Mouse (Mus musculus) MEL (cell line): ENCODE measurements around the gene Tmem132b. TPM values are rescaled to one million over a fixed set of nuclear protein-coding genes. Genes with fewer than 3 reads are reported as not detected.
A peak's percentile ranks its signal among the peaks of the same experiment; 100 is the strongest.

Experiments
- DNase-seq: peaks from one replicate; pipeline ENCODE4 v3.0.0; 2011; ENCODE audit warnings: low read depth, low spot score
- H3K27ac ChIP-seq: 2 replicates; pipeline ENCODE4 v1.5.1; 2012; ENCODE audit warnings: low read depth, mild to moderate bottlenecking, control low read depth, low read length, moderate library complexity; ENCODE audit not compliant: control insufficient read depth
- H3K27me3 ChIP-seq, 2 experiments: fragments of 150-350 bp in 1 of 2; sonication (generic) in 1 of 2; 2 replicates each; pipeline ENCODE4 v1.6.1; 2012; ENCODE audit warnings: low read length in 2 of 2, mild to moderate bottlenecking in 2 of 2, improper control_type of control experiment in 1 of 2, moderate library complexity in 1 of 2; ENCODE audit not compliant: insufficient read depth in 2 of 2, control insufficient read depth in 1 of 2
- H3K36me3 ChIP-seq, 2 experiments: 2 replicates each; pipeline ENCODE4 v1.6.1; 2012 to 2014; ENCODE audit warnings: low read length in 2 of 2, improper control_type of control experiment in 1 of 2, inconsistent platforms in 1 of 2, mild to moderate bottlenecking in 1 of 2; ENCODE audit not compliant: insufficient read depth in 2 of 2, control insufficient read depth in 1 of 2
- H3K4me1 ChIP-seq, 2 experiments: fragments of 150-350 bp in 1 of 2; sonication (generic) in 1 of 2; 2 replicates each; pipeline ENCODE4 v1.6.1; 2012; ENCODE audit warnings: low read length in 2 of 2, improper control_type of control experiment in 1 of 2, mild to moderate bottlenecking in 1 of 2; ENCODE audit not compliant: insufficient read depth in 2 of 2, control insufficient read depth in 1 of 2
- H3K4me3 ChIP-seq, 2 experiments: fragments of 150-350 bp in 1 of 2; sonication (generic) in 1 of 2; 2 replicates each; pipeline ENCODE4 v1.5.1; 2012; ENCODE audit warnings: low read depth in 2 of 2, low read length in 2 of 2, mild to moderate bottlenecking in 2 of 2, moderate library complexity in 2 of 2, control low read depth in 1 of 2, improper control_type of control experiment in 1 of 2; ENCODE audit not compliant: control insufficient read depth in 1 of 2, insufficient read depth in 1 of 2
- H3K79me2 ChIP-seq: 2 replicates; pipeline ENCODE4 v1.6.1; 2012; ENCODE audit warnings: mild to moderate bottlenecking, low read length, moderate library complexity; ENCODE audit not compliant: control insufficient read depth, poor library complexity, insufficient read depth
- H3K9ac ChIP-seq: 2 replicates; pipeline ENCODE4 v1.6.1; 2012; ENCODE audit warnings: low read depth, mild to moderate bottlenecking, control low read depth, low read length, moderate library complexity; ENCODE audit not compliant: control insufficient read depth, poor library complexity, severe bottlenecking
- H3K9me3 ChIP-seq: fragments of 150-350 bp; sonication (generic); replicated peaks from 2 replicates; pipeline ENCODE4 v1.6.1; 2012; ENCODE audit warnings: mild to moderate bottlenecking, low read length, improper control_type of control experiment, moderate library complexity; ENCODE audit not compliant: insufficient read depth
- BHLHE40 ChIP-seq: IDR thresholded peaks from 2 replicates; pipeline ENCODE4 v1.6.1; 2012; ENCODE audit warnings: low read depth, mild to moderate bottlenecking, inconsistent platforms, low read length, improper control_type of control experiment, borderline replicate concordance
- CHD1 ChIP-seq: IDR thresholded peaks from 2 replicates; pipeline ENCODE4 v1.6.1; 2012; ENCODE audit warnings: low read depth, mild to moderate bottlenecking, inconsistent platforms, low read length, improper control_type of control experiment
- CTCF ChIP-seq, 3 experiments: IDR thresholded peaks in 2 of 3; conservative IDR thresholded peaks in 1 of 3; 2 replicates each; pipeline ENCODE4 v1.5.1; 2011 to 2012; ENCODE audit warnings: low read length in 3 of 3, low read depth in 2 of 3, mild to moderate bottlenecking in 2 of 3, improper control_type of control experiment in 1 of 3, inconsistent platforms in 1 of 3, mixed read lengths in 1 of 3, moderate library complexity in 1 of 3; ENCODE audit not compliant: control insufficient read depth in 1 of 3, insufficient read depth in 1 of 3, poor library complexity in 1 of 3, severe bottlenecking in 1 of 3
- ETS1 ChIP-seq: IDR thresholded peaks from 2 replicates; pipeline ENCODE4 v1.6.1; 2012; ENCODE audit warnings: low read depth, mild to moderate bottlenecking, inconsistent platforms, low read length, improper control_type of control experiment, moderate library complexity
- GATA1 ChIP-seq: IDR thresholded peaks from 2 replicates; pipeline ENCODE4 v1.6.1; 2011; ENCODE audit warnings: low read depth, low read length, improper control_type of control experiment
- JUND ChIP-seq: IDR thresholded peaks from 2 replicates; pipeline ENCODE4 v1.6.1; 2011; ENCODE audit warnings: low read depth, mild to moderate bottlenecking, improper control_type of control experiment, low read length
- KAT2A ChIP-seq: conservative IDR thresholded peaks from 2 replicates; pipeline ENCODE4 v1.6.1; 2012; ENCODE audit warnings: low read depth, low read length, improper control_type of control experiment, inconsistent platforms
- MXI1 ChIP-seq: IDR thresholded peaks from 2 replicates; pipeline ENCODE4 v1.6.1; 2011; ENCODE audit warnings: mild to moderate bottlenecking, low read depth, low read length, improper control_type of control experiment
- MYB ChIP-seq: IDR thresholded peaks from 2 replicates; pipeline ENCODE4 v1.6.1; 2011; ENCODE audit warnings: mild to moderate bottlenecking, low read depth, low read length, improper control_type of control experiment
- POLR2AphosphoS2 ChIP-seq: IDR thresholded peaks from 2 replicates; pipeline ENCODE4 v1.6.1; 2011; ENCODE audit warnings: low read length, improper control_type of control experiment
- RCOR1 ChIP-seq: IDR thresholded peaks from 2 replicates; pipeline ENCODE4 v1.6.1; 2012; ENCODE audit warnings: low read depth, mild to moderate bottlenecking, inconsistent platforms, low read length, improper control_type of control experiment
- SIN3A ChIP-seq: IDR thresholded peaks from 2 replicates; pipeline ENCODE4 v1.6.1; 2012; ENCODE audit warnings: low read length, improper control_type of control experiment, inconsistent platforms
- SMC3 ChIP-seq: IDR thresholded peaks from 2 replicates; pipeline ENCODE4 v1.6.1; 2011; ENCODE audit warnings: low read depth, low read length, improper control_type of control experiment
- TAL1 ChIP-seq: IDR thresholded peaks from 2 replicates; pipeline ENCODE4 v1.6.1; 2012; ENCODE audit warnings: mild to moderate bottlenecking, inconsistent platforms, low read length, moderate library complexity, mixed read lengths
- UBTF ChIP-seq: IDR thresholded peaks from 2 replicates; pipeline ENCODE4 v1.6.1; 2012; ENCODE audit warnings: low read depth, mild to moderate bottlenecking, inconsistent platforms, low read length, improper control_type of control experiment, moderate library complexity, borderline replicate concordance; ENCODE audit not compliant: insufficient read depth
- USF1 ChIP-seq: IDR thresholded peaks from 2 replicates; pipeline ENCODE4 v1.6.1; 2014; ENCODE audit warnings: low read depth, mild to moderate bottlenecking, inconsistent platforms, low read length, improper control_type of control experiment, moderate library complexity
- ZC3H11A ChIP-seq: IDR thresholded peaks from 2 replicates; pipeline ENCODE4 v1.6.1; 2012; ENCODE audit warnings: low read depth, mild to moderate bottlenecking, inconsistent platforms, low read length, improper control_type of control experiment
- ZMIZ1 ChIP-seq: IDR thresholded peaks from 2 replicates; pipeline ENCODE4 v1.6.1; 2012; ENCODE audit warnings: low read depth, mild to moderate bottlenecking, inconsistent platforms, low read length, improper control_type of control experiment, moderate library complexity
- ZNF384 ChIP-seq: IDR thresholded peaks from 2 replicates; pipeline ENCODE4 v1.6.1; 2012; ENCODE audit warnings: low read depth, mild to moderate bottlenecking, inconsistent platforms, low read length, improper control_type of control experiment
- polyA plus RNA-seq, 2 experiments: library from polyadenylated mRNA; stranded (reverse) in 1 of 2; unstranded in 1 of 2; fragments of >175 nt in 1 of 2; fragments of >200 nt in 1 of 2; gene quantifications; 2 replicates each; pipeline versions ENCODE4 v1.2.1 to v1.2.4; 2012; ENCODE audit warnings: low replicate concordance in 2 of 2, low read depth in 1 of 2; ENCODE audit not compliant: insufficient read length in 2 of 2, insufficient read depth in 1 of 2, missing spikeins in 1 of 2
- total RNA-seq: library from RNA; depleted of rRNA; stranded (reverse); fragments of 300-350 nt; gene quantifications from 2 replicates; pipeline ENCODE4 v1.2.3, GENCODE M21; 2012

Tmem132b gene
- total and polyA plus RNA-seq, 3 experiments, result not detected

DNA sequence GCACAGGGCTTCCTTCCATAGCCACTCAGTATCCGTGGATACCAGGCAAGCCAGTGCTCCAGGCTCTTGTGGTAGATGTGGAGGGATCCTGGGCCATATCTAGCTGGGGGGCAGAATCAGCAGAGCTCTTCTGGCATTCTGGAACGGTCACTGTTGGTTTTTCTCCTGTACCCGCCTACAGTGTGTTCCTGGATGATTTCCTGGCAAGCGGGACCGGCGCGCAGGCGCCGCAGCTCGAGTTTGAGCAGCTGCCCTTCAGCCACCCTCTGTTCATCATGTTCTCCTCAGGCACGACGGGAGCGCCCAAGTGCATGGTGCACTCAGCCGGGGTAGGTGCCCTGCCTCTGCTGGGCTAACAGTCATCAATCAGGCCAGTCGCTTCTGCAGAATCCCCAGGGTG lies 25.6 kb upstream of the Tmem132b start:
- no peak overlapping the region for H3K9ac ChIP-seq
- H3K36me3 ChIP-seq, result peaks cover 0 to 2% of the 10 kb centered on the region in 2 experiments; a peak in 1 of 4 replicates
- no peaks in the 10 kb centered on the region for H3K4me1 ChIP-seq
- no peak for TF ChIP-seq MXI1
- TF ChIP-seq CHD1, result no peak
- TF ChIP-seq ZC3H11A, result no peak
- TF ChIP-seq SIN3A, result no peak
- no peak for TF ChIP-seq ZMIZ1
- no peak for TF ChIP-seq POLR2AphosphoS2
- no peaks in the 10 kb centered on the region for H3K9me3 ChIP-seq
- H3K4me3 ChIP-seq, result no peak overlapping the region
- H3K27me3 ChIP-seq, result no peaks in the 10 kb centered on the region
- no peak overlapping the region for H3K27ac ChIP-seq
- no peak for DNase-seq
- no peaks in the 10 kb centered on the region for H3K79me2 ChIP-seq

GRCm38 (mm10) chr5:125507582-125507981 lies 24.0 kb upstream of the Tmem132b start:
- Histone ChIP-seq H3K79me2 (no peaks in the 10 kb centered on the region), H3K27me3 (no peaks in the 10 kb centered on the region), H3K4me1 (no peaks in the 10 kb centered on the region), H3K36me3 (peaks cover 0 to 2% of the 10 kb centered on the region in 2 experiments; a peak in 1 of 4 replicates), H3K4me3 (no peak overlapping the region), H3K9ac (no peak overlapping the region), H3K9me3 (no peaks in the 10 kb centered on the region), H3K27ac (no peak overlapping the region)
- TF ChIP-seq MXI1 (no peak), SMC3 (peak; percentile 31; the same call in 1 of the 2 replicates), BHLHE40 (no peak), USF1 (no peak), TAL1 (no peak), ZNF384 (0 out of 2 replicates have a peak, but pooled peaks have one; percentile 41), ETS1 (no peak), POLR2AphosphoS2 (no peak), MYB (no peak), CTCF (IDR thresholded peaks at IDR 0.05 in 2 of 3, conservative IDR thresholded peaks at IDR 0.05 in 1 of 3; ENCODE audit: control insufficient read depth in 1 of 3, insufficient read depth in 1 of 3, low read depth in 2 of 3, low read length in 3 of 3, poor library complexity in 1 of 3, severe bottlenecking in 1 of 3) (peak; percentile 31 to 65 (median 52)), RCOR1 (no peak), GATA1 (no peak), UBTF (no peak), ZMIZ1 (no peak), ZC3H11A (no peak), JUND (no peak), KAT2A (no peak)
- DNase-seq, result peak; percentile 62
